Mouse (Mus musculus) liver, embryonic 14.5 days (tissue): ENCODE data around the gene Rec8.

Experiments
- CTCF ChIP-seq: IDR thresholded peaks from 2 replicates; pipeline ENCODE4 v1.5.1; 2016; ENCODE audit warnings: antibody characterized with exemption, low read depth, control low read depth
- EP300 ChIP-seq: IDR thresholded peaks from 2 replicates; pipeline ENCODE4 v1.6.1; 2016; ENCODE audit warnings: antibody characterized with exemption, low read depth

DNA sequence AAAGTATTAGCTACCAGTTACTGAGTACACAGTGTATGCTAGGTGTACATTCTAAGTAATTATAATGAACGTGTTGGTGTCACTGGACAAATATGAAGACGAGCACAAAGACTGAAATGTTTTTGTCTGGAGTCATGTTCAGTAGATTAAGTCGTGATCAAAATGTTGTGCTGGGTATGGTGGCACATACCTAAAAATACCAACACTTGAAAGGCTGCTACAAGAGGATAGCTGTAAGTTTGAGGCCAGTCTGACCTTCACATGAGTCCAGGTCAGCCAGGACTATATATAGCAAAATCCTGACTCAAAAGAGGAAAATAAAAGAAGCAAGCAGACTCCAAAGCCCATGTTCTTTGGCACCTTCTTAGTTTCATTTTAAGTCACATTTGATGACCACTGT, 39.1 kb downstream of the Rec8 start:
- no peak for TF ChIP-seq CTCF
- no peak for TF ChIP-seq EP300
